ENCODE assay signal across 9 mouse cellular contexts in the genomic region with DNA sequence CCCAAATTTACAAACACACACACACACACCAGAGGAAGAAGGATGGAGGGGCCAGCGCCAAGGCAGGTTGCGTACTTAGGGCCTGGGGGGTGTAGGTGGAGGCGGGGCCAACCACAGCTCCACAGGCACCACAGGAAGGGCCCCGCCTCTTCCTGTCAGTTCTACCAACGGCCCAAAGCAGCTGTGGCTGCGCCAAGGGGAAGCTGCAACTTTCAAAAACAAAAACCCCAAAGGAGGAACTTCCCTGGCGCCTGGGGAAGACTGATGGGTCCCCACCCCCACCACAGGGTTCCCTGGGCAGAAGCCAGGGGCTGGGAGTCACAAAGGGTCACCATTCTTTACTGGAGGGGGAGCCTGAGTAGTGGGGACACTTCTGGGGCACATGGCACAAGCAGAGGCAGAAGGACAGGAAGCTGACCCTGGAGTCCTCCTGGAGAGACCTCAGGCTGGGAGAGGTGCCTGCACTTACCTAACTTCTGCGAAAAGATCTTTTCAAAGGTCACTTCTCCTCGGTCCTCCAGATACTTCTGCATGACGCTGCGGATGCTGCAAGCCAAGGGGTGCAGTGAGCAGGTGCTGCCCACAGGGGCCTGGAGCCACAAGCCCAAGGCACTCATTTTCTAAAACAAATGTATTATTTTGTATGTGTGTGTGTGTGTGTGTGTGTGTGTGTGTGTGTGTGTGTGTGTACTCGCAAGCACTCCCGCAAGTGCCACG. TPM values are rescaled to one million over a fixed set of nuclear protein-coding genes. Genes with fewer than 3 reads are reported as not detected.
DNase-seq lines count a peak whose midpoint lies in the region; TF ChIP-seq lines count a peak whose summit lies in the region.
"Had no signal": no experiment of that assay in that cellular context is flagged by ENCODE, and none has a peak within 500 bp of the region (broad histone marks: within the 10 kb centered on the region; RNA-seq: fewer than 3 reads in every experiment).

No protein-coding gene starts in this region.

- intact Hi-C loops in gastrocnemius, postnatal 36 days (cut with DNase I), result no loop called here

- H3K27ac ChIP-seq in thymus, adult 2 months (ENCODE audit: control insufficient read depth, insufficient read depth, low read length), result peak overlapping the region; percentile 97

- peaks cover 34% of the 10 kb centered on the region for H3K36me3 ChIP-seq in thymus, adult 2 months (ENCODE audit: control insufficient read depth, insufficient read depth, low read length)

- TF ChIP-seq POLR2A in thymus, adult 2 months (IDR thresholded peaks at IDR 0.05; ENCODE audit: control insufficient read depth, extremely low read depth, insufficient read depth, low read length, poor library complexity), result peak; percentile 49; the same call in 1 of the 2 replicates

- no peak for TF ChIP-seq CTCF in thymus, adult 2 months (IDR thresholded peaks at IDR 0.05; ENCODE audit: borderline replicate concordance, control insufficient read depth, extremely low read depth, insufficient read depth, low read length, poor library complexity)

- peak; percentile 37 for DNase-seq in urinary bladder, postnatal 14 days (ENCODE audit: low spot score)
- DNase-seq in urinary bladder, postnatal 10 days (ENCODE audit: low spot score), result no peak
- peak; percentile 15 to 49 for DNase-seq in gastrocnemius, postnatal 36 days
- DNase-seq in kidney, adult 8-10 months, result peak; percentile 66 to 74
- DNase-seq in lung, postnatal 10 days, result peak; percentile 84
- DNase-seq in thymus, adult 2 months, result peak; percentile 90
- no peak for DNase-seq in cerebellum, adult 8-10 months
- DNase-seq in cerebellum, postnatal 36 days, result no peak

- no peaks in the 10 kb centered on the region for H3K27me3 ChIP-seq in thymus, adult 2 months (ENCODE audit: control insufficient read depth, insufficient read depth, low read length)
- H3K27me3 ChIP-seq: neural tube, embryonic 13.5 days had no signal

- H3K4me3 ChIP-seq in thymus, adult 2 months (ENCODE audit: control insufficient read depth, insufficient read depth, low read length), result peak overlapping the region; percentile 23
- H3K4me3 ChIP-seq: neural tube, embryonic 13.5 days had no signal

- H3K4me1 ChIP-seq in thymus, adult 2 months (replicated peaks; ENCODE audit: control insufficient read depth, insufficient read depth, low read length), result peaks cover 58% of the 10 kb centered on the region

- 16% methylated on average over 14 of the region's 14 CpGs for WGBS in thymus, adult 2 months

RNA-seq across cellular contexts. Expression of a gene that starts 11.5 kb away (rescaled TPM):
- 10 to 100 TPM; 41.5 to 52.0 TPM for total RNA-seq in gastrocnemius, postnatal 36 days (2021)
- 515 and 528 TPM in 2 replicates for polyA plus RNA-seq in thymus, adult 2 months (2012; rRNA removed)

RNA-seq across cellular contexts. Expression of a gene that starts 11.6 kb away (rescaled TPM):
- total RNA-seq in gastrocnemius, postnatal 36 days (2021), result under 1 TPM; 0.23 to 0.27 TPM
- 56.0 and 61.4 TPM in 2 replicates for polyA plus RNA-seq in thymus, adult 2 months (2012; rRNA removed)

RNA-seq across cellular contexts. Expression of a gene that starts 25.6 kb away (rescaled TPM):
- total RNA-seq in gastrocnemius, postnatal 36 days (2021), result 1 to 10 TPM; 2.4 to 3.0 TPM
- polyA plus RNA-seq in thymus, adult 2 months (2012; rRNA removed), result 72.7 and 94.1 TPM in 2 replicates

Comparison
In these comparisons a context has a peak if more than half of its experiments do, and no peak if none do; other contexts are left out.
1. DNase-seq: peak in urinary bladder, postnatal 14 days (single experiment), gastrocnemius, postnatal 36 days (2 of 2), kidney, adult 8-10 months (2 of 2), lung, postnatal 10 days (single experiment) and thymus, adult 2 months (single experiment); none in urinary bladder, postnatal 10 days (single experiment), cerebellum, adult 8-10 months (single experiment) and cerebellum, postnatal 36 days (0 of 2).